Mouse (Mus musculus) MEL (cell line): ENCODE measurements around the gene Supt16.
A peak's percentile ranks its signal among the peaks of the same experiment; 100 is the strongest.

Experiments used
- CHD1 ChIP-seq: IDR thresholded peaks from 2 replicates; pipeline ENCODE4 v1.6.1; 2012; ENCODE audit warnings: low read depth, mild to moderate bottlenecking, inconsistent platforms, low read length, improper control_type of control experiment
- CHD2 ChIP-seq: IDR thresholded peaks from 2 replicates; pipeline ENCODE4 v1.6.1; 2011; ENCODE audit warnings: low read length, improper control_type of control experiment
- CTCF ChIP-seq, 3 experiments: IDR thresholded peaks in 2 of 3; conservative IDR thresholded peaks in 1 of 3; 2 replicates each; pipeline ENCODE4 v1.5.1; 2011 to 2012; ENCODE audit warnings: low read length in 3 of 3, low read depth in 2 of 3, mild to moderate bottlenecking in 2 of 3, improper control_type of control experiment in 1 of 3, inconsistent platforms in 1 of 3, mixed read lengths in 1 of 3, moderate library complexity in 1 of 3; ENCODE audit not compliant: control insufficient read depth in 1 of 3, insufficient read depth in 1 of 3, poor library complexity in 1 of 3, severe bottlenecking in 1 of 3
- E2F4 ChIP-seq: IDR thresholded peaks from 2 replicates; pipeline ENCODE4 v1.6.1; 2011; ENCODE audit warnings: low read depth, low read length, improper control_type of control experiment, borderline replicate concordance
- EP300 ChIP-seq, 2 experiments: IDR thresholded peaks; 2 replicates each; pipeline ENCODE4 v1.6.1; 2011; ENCODE audit warnings: improper control_type of control experiment in 2 of 2, low read length in 2 of 2, low read depth in 1 of 2, mild to moderate bottlenecking in 1 of 2
- GATA1 ChIP-seq: IDR thresholded peaks from 2 replicates; pipeline ENCODE4 v1.6.1; 2011; ENCODE audit warnings: low read depth, low read length, improper control_type of control experiment
- MYC ChIP-seq: IDR thresholded peaks from 2 replicates; pipeline ENCODE4 v1.6.1; 2011; ENCODE audit warnings: low read depth, mild to moderate bottlenecking, low read length, improper control_type of control experiment, moderate library complexity
- NELFE ChIP-seq: IDR thresholded peaks from 2 replicates; pipeline ENCODE4 v1.6.1; 2011; ENCODE audit warnings: low read depth, low read length, improper control_type of control experiment
- POLR2A ChIP-seq, 2 experiments: IDR thresholded peaks; 2 replicates each; pipeline ENCODE4 v1.6.1; 2011 to 2012; ENCODE audit warnings: low read length in 2 of 2, mild to moderate bottlenecking in 2 of 2, control low read depth in 1 of 2, improper control_type of control experiment in 1 of 2, low read depth in 1 of 2, moderate library complexity in 1 of 2; ENCODE audit not compliant: control insufficient read depth in 1 of 2, insufficient read depth in 1 of 2, poor library complexity in 1 of 2
- TCF12 ChIP-seq: IDR thresholded peaks from 2 replicates; pipeline ENCODE4 v1.6.1; 2014; ENCODE audit warnings: low read depth, mild to moderate bottlenecking, inconsistent platforms, low read length, improper control_type of control experiment, moderate library complexity
- UBTF ChIP-seq: IDR thresholded peaks from 2 replicates; pipeline ENCODE4 v1.6.1; 2012; ENCODE audit warnings: low read depth, mild to moderate bottlenecking, inconsistent platforms, low read length, improper control_type of control experiment, moderate library complexity, borderline replicate concordance; ENCODE audit not compliant: insufficient read depth
- USF2 ChIP-seq, 2 experiments: IDR thresholded peaks; 2 replicates each; pipeline ENCODE4 v1.6.1; 2011 to 2012; ENCODE audit warnings: improper control_type of control experiment in 2 of 2, low read length in 2 of 2, borderline replicate concordance in 1 of 2, inconsistent platforms in 1 of 2, low read depth in 1 of 2, mild to moderate bottlenecking in 1 of 2; ENCODE audit not compliant: insufficient read depth in 1 of 2
- ZNF384 ChIP-seq: IDR thresholded peaks from 2 replicates; pipeline ENCODE4 v1.6.1; 2012; ENCODE audit warnings: low read depth, mild to moderate bottlenecking, inconsistent platforms, low read length, improper control_type of control experiment

DNA sequence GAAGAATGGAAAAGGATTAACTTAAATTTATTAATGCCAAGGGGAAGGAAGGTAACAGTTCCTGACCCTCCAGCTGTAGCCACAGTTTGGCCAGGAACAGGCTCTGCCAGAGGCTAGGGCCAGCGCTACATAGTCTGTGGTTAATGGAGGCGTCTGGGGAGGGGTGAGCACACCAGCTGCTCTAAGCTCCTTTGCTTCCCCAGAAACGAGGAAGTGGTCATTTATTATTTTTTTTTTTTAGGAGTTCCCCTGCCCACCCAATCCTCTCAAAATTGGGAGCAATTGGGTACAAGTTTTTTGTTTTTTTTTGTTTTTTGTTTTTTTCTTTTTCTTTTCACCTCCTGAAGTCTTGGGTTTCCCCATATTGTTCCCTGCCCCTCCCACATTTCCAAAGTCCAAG is 925 bp upstream of the Supt16 start:
- TF ChIP-seq CHD1 = no peak
- TF ChIP-seq E2F4 = no peak
- no peak for TF ChIP-seq CTCF (IDR thresholded peaks at IDR 0.05 in 2 of 3, conservative IDR thresholded peaks at IDR 0.05 in 1 of 3; ENCODE audit: control insufficient read depth in 1 of 3, insufficient read depth in 1 of 3, low read depth in 2 of 3, low read length in 3 of 3, poor library complexity in 1 of 3, severe bottlenecking in 1 of 3)
- no peak for TF ChIP-seq EP300 (IDR thresholded peaks at IDR 0.05; ENCODE audit: low read depth in 1 of 2, low read length in 2 of 2)
- TF ChIP-seq POLR2A (IDR thresholded peaks at IDR 0.05; ENCODE audit: control insufficient read depth in 1 of 2, insufficient read depth in 1 of 2, low read depth in 1 of 2, low read length in 2 of 2, poor library complexity in 1 of 2) = no peak
- no peak for TF ChIP-seq MYC
- no peak for TF ChIP-seq UBTF
- TF ChIP-seq USF2 (IDR thresholded peaks at IDR 0.05; ENCODE audit: borderline replicate concordance in 1 of 2, insufficient read depth in 1 of 2, low read depth in 1 of 2, low read length in 2 of 2) = no peak
- no peak for TF ChIP-seq CHD2
- no peak for TF ChIP-seq TCF12
- no peak for TF ChIP-seq NELFE
- 0 out of 2 replicates have a peak, but pooled peaks have one; percentile 21 for TF ChIP-seq ZNF384
- no peak for TF ChIP-seq GATA1
